Mouse (Mus musculus) forebrain, postnatal 0 days (tissue): ENCODE measurements around the gene Nprl3. TPM values are rescaled to one million over a fixed set of nuclear protein-coding genes. Genes with fewer than 3 reads are reported as not detected.

Experiments
- ATAC-seq: fragments of 200-750 bp; cut with Nextera tagmentation; 2 replicates; pipeline ENCODE4 v1.8.0; 2017; ENCODE audit warnings: mild to moderate bottlenecking, moderate library complexity
- DNase-seq: peaks from one replicate; pipeline ENCODE4 v3.0.0-alpha.2; 2015
- H3K27ac ChIP-seq: fragments of 300-500 bp; sonication (generic); 2 replicates; pipeline ENCODE4 v1.5.1; 2014; ENCODE audit warnings: low read depth, mild to moderate bottlenecking, antibody characterized with exemption, low read length, moderate library complexity, mixed read lengths
- H3K27me3 ChIP-seq: fragments of 300-500 bp; sonication (generic); 2 replicates; pipeline ENCODE4 v1.6.1; 2014; ENCODE audit warnings: mild to moderate bottlenecking, low read length, mixed read lengths; ENCODE audit not compliant: insufficient read depth
- H3K36me3 ChIP-seq: fragments of 300-500 bp; sonication (generic); 2 replicates; pipeline ENCODE4 v1.6.1; 2014; ENCODE audit warnings: mild to moderate bottlenecking, moderate library complexity; ENCODE audit not compliant: insufficient read depth
- H3K4me1 ChIP-seq: fragments of 300-500 bp; sonication (generic); 2 replicates; pipeline ENCODE4 v1.6.1; 2014; ENCODE audit warnings: antibody characterized with exemption; ENCODE audit not compliant: insufficient read depth
- H3K4me2 ChIP-seq: fragments of 300-500 bp; sonication (generic); 2 replicates; pipeline ENCODE4 v1.6.1; 2014; ENCODE audit warnings: low read depth, mild to moderate bottlenecking, moderate library complexity
- H3K4me3 ChIP-seq: fragments of 300-500 bp; sonication (generic); 2 replicates; pipeline ENCODE4 v1.5.1; 2014; ENCODE audit warnings: low read depth, low read length, mixed read lengths
- H3K9ac ChIP-seq: fragments of 300-500 bp; sonication (generic); 2 replicates; pipeline ENCODE4 v1.6.1; 2014; ENCODE audit warnings: mild to moderate bottlenecking
- H3K9me3 ChIP-seq: fragments of 300-500 bp; sonication (generic); 2 replicates; pipeline ENCODE4 v1.6.1; 2016; ENCODE audit warnings: low read length
- CTCF ChIP-seq: sonication (generic); IDR thresholded peaks from 2 replicates; pipeline ENCODE4 v1.5.1; 2016; ENCODE audit warnings: antibody characterized with exemption, control low read depth, low read depth
- WGBS: fragments of 180-500 bp; shearing (Covaris S2); extraction: QIAGEN DNeasy Blood & Tissue Kit; methylation state at CpG from one replicate; pipeline ENCODE4 v1.1.7; 2014; 5-methylcytosine and 5-hydroxymethylcytosine counted together
- polyA plus RNA-seq: library from polyadenylated mRNA; unstranded; fragments of >200 nt; fragmentation: Nextera tagmentation; extraction: Ambion mirVana; gene quantifications from 2 replicates; pipeline ENCODE4 v1.2.1, GENCODE M21; 2015
- total RNA-seq: library from RNA; depleted of rRNA; stranded (reverse); fragments of >200 nt; gene quantifications from 2 replicates; pipeline ENCODE4 v1.2.3, GENCODE M21; 2014; rRNA removed

The Nprl3 gene
- total and polyA plus RNA-seq, 2 experiments from 2014 or later, result 38.1 to 51.9 TPM

- Histone ChIP-seq H3K4me2 (no peak overlapping the region), H3K4me1 (no peaks in the 10 kb centered on the region), H3K27me3 (no peaks in the 10 kb centered on the region), H3K4me3 (no peak overlapping the region), H3K36me3 (no peaks in the 10 kb centered on the region), H3K9me3 (no peaks in the 10 kb centered on the region), H3K9ac (no peak overlapping the region), H3K27ac (no peak overlapping the region)
- DNase-seq (no peak), ATAC-seq (no peak)
- 73% methylated on average over 3 of the region's 3 CpGs for WGBS
- no peak for TF ChIP-seq CTCF
Measured at GRCm38 (mm10) chr11:32186031-32186430, 81.5 kb downstream of the Nprl3 start.

- no peaks in the 10 kb centered on the region for H3K36me3 ChIP-seq
- ATAC-seq (no peak), DNase-seq (no peak)
- TF ChIP-seq CTCF, result no peak
- H3K27ac ChIP-seq, result no peak overlapping the region
- 93% methylated on average over 8 of the region's 8 CpGs for WGBS
- H3K4me2 ChIP-seq, result no peak overlapping the region
- no peak overlapping the region for H3K9ac ChIP-seq
- H3K4me1 ChIP-seq, result no peaks in the 10 kb centered on the region
- no peaks in the 10 kb centered on the region for H3K9me3 ChIP-seq
- no peaks in the 10 kb centered on the region for H3K27me3 ChIP-seq
- H3K4me3 ChIP-seq, result no peak overlapping the region
Measured at GRCm38 (mm10) chr11:32184469-32184868, 83.0 kb downstream of the Nprl3 start.

- H3K4me1 ChIP-seq, result no peaks in the 10 kb centered on the region
- H3K36me3 ChIP-seq, result no peaks in the 10 kb centered on the region
- 0 out of 2 replicates have a peak overlapping the region, but pooled peaks have one; percentile 24 for H3K4me2 ChIP-seq
- H3K27me3 ChIP-seq, result no peaks in the 10 kb centered on the region
- H3K9me3 ChIP-seq, result no peaks in the 10 kb centered on the region
- no peak overlapping the region for H3K27ac ChIP-seq
- peak; percentile 91 for TF ChIP-seq CTCF
- H3K4me3 ChIP-seq, result peak overlapping the region; percentile 17; the same call in 1 of the 2 replicates
- ATAC-seq, result peak; percentile 86
- DNase-seq, result peak; percentile 97
- no peak overlapping the region; the same call in 1 of the 2 replicates for H3K9ac ChIP-seq
- WGBS, result 41% methylated on average over 24 of the region's 25 CpGs
Measured at GRCm38 (mm10) chr11:32181973-32182868, 85.3 kb downstream of the Nprl3 start.

GRCm38 (mm10) chr11:32181246-32181645 lies 86.3 kb downstream of the Nprl3 start:
- H3K9ac ChIP-seq, result no peak overlapping the region
- no peak for DNase-seq
- H3K9me3 ChIP-seq, result no peaks in the 10 kb centered on the region
- 88% methylated on average over 4 of the region's 4 CpGs for WGBS
- H3K4me3 ChIP-seq, result no peak overlapping the region
- no peaks in the 10 kb centered on the region for H3K4me1 ChIP-seq
- H3K27ac ChIP-seq, result no peak overlapping the region
- TF ChIP-seq CTCF, result no peak
- no peaks in the 10 kb centered on the region for H3K36me3 ChIP-seq
- ATAC-seq, result no peak
- no peaks in the 10 kb centered on the region for H3K27me3 ChIP-seq
- no peak overlapping the region for H3K4me2 ChIP-seq

- H3K9me3 ChIP-seq, result no peaks in the 10 kb centered on the region
- no peak overlapping the region for H3K4me3 ChIP-seq
- no peak for DNase-seq
- no peak for ATAC-seq
- no peak for TF ChIP-seq CTCF
- no peak overlapping the region for H3K9ac ChIP-seq
- no peaks in the 10 kb centered on the region for H3K36me3 ChIP-seq
- WGBS, result 90% methylated on average over 1 of the region's 1 CpGs
- H3K4me2 ChIP-seq, result no peak overlapping the region
- no peaks in the 10 kb centered on the region for H3K4me1 ChIP-seq
- H3K27me3 ChIP-seq, result no peaks in the 10 kb centered on the region
- no peak overlapping the region for H3K27ac ChIP-seq
Measured at GRCm38 (mm10) chr11:32178506-32178905, 89.0 kb downstream of the Nprl3 start.

Other genes starting within 250 kb of the Nprl3 start
- gene Il9r, start 67.4 kb downstream of the Nprl3 start, total RNA-seq, result not detected in 2 replicates
- not detected in 2 replicates for gene Il9r, start 67.4 kb downstream of the Nprl3 start, polyA plus RNA-seq
- 15.2 and 34.0 TPM in 2 replicates for gene Snrnp25, start 62.3 kb downstream of the Nprl3 start, total RNA-seq
- gene Snrnp25, start 62.3 kb downstream of the Nprl3 start, polyA plus RNA-seq, result 50.4 and 58.0 TPM in 2 replicates
- gene Rhbdf1, start 45.4 kb downstream of the Nprl3 start, total RNA-seq, result 16.3 and 23.2 TPM in 2 replicates
- 14.7 and 17.9 TPM in 2 replicates for gene Rhbdf1, start 45.4 kb downstream of the Nprl3 start, polyA plus RNA-seq
- gene Mpg, start 41.2 kb downstream of the Nprl3 start, total RNA-seq, result 28.4 and 29.7 TPM in 2 replicates
- gene Mpg, start 41.2 kb downstream of the Nprl3 start, polyA plus RNA-seq, result 26.4 and 31.0 TPM in 2 replicates
- gene Hba-x, start 8.7 kb upstream of the Nprl3 start, total RNA-seq, result not detected in 2 replicates
- gene Hba-x, start 8.7 kb upstream of the Nprl3 start, polyA plus RNA-seq, result not detected in 2 replicates
- gene Hba-a1, start 15.8 kb upstream of the Nprl3 start, total RNA-seq, result 405 and 563 TPM in 2 replicates
- gene Hba-a1, start 15.8 kb upstream of the Nprl3 start, polyA plus RNA-seq, result 490 and 723 TPM in 2 replicates
- gene Hbq1b, start 19.3 kb upstream of the Nprl3 start, total RNA-seq, result 0.71 and 1.8 TPM in 2 replicates
- gene Hbq1b, start 19.3 kb upstream of the Nprl3 start, polyA plus RNA-seq, result 3.5 and 5.5 TPM in 2 replicates
- 789 and 953 TPM in 2 replicates for gene Hba-a2, start 28.8 kb upstream of the Nprl3 start, total RNA-seq
- gene Hba-a2, start 28.8 kb upstream of the Nprl3 start, polyA plus RNA-seq, result 1,191 and 1,686 TPM in 2 replicates
- 1.3 and 1.6 TPM in 2 replicates for gene Hbq1a, start 32.4 kb upstream of the Nprl3 start, total RNA-seq
- 2.3 and 2.6 TPM in 2 replicates for gene Hbq1a, start 32.4 kb upstream of the Nprl3 start, polyA plus RNA-seq
- gene Sh3pxd2b, start 80.1 kb upstream of the Nprl3 start, total RNA-seq, result 26.0 and 35.9 TPM in 2 replicates
- 5.7 and 7.4 TPM in 2 replicates for gene Sh3pxd2b, start 80.1 kb upstream of the Nprl3 start, polyA plus RNA-seq
- gene Ubtd2, start 187.7 kb upstream of the Nprl3 start, total RNA-seq, result 56.1 and 72.0 TPM in 2 replicates
- 36.0 and 41.6 TPM in 2 replicates for gene Ubtd2, start 187.7 kb upstream of the Nprl3 start, polyA plus RNA-seq